Mouse (Mus musculus) thymus, postnatal 10 days (tissue): ENCODE data around the gene Mns1.
"Not testable (repeated sequence)": the region's sequence is repeated elsewhere in the genome, so short reads cannot be mapped to it uniquely, and the experiment has no call there.

Experiments
- DNase-seq, 2 experiments: peaks; one replicate each; pipeline ENCODE4 v3.0.0; 2021; ENCODE audit warnings: low spot score in 2 of 2

The Mns1 gene

GRCm38 (mm10) chr9:72437822-72438701, at the start of gene Mns1:
Gene Mns1, plus strand, starts transcription at chr9:72438011.
- peak; percentile 92 to 93 for DNase-seq

DNA sequence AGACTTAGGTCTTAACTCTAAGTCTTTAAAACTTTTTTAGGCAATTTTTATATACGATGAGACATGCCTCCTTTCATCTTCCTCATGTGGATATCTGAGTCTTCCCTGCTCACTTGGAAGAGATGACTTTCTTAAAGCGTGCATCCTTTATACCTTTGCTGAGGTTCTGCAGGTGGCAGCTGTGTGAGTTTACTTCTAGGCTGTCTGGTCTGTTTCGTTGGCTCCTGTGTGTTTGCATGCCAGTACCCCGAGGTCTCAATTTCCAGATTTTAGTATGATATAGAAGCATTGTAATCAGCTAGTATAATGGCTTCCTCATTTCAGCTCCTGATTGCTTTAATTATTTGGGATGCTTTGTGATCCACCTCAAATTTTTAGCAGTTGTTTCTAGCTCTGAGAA, 48.9 kb upstream of the Mns1 start:
- DNase-seq = peak in 1 of 2 experiments; percentile 58

GRCm38 (mm10) chr9:72389431-72390002, 48.3 kb upstream of the Mns1 start:
- no peak for DNase-seq

GRCm38 (mm10) chr9:72390321-72391077, 47.3 kb upstream of the Mns1 start:
- DNase-seq = peak; percentile 88 to 96

DNA sequence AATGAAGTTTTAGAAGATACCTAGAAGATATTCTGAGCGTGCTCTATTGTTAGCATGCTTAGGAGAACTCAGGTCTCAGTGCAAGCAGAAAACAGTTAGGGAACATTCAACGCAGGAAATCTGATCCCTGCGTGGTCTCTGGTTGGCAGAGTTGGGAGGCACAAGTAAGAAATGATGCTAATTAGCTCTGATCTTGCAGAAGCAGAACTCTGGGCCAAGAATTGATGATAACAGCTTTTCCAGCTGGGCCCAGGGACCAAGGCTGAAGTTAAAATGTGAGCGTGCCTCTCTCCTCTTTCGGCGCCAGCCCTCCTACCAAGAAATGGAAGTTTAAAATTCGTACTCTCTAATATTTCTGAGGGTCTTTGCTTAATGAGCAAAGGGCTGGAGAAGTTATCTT, 45.1 kb upstream of the Mns1 start:
- no peak for DNase-seq

GRCm38 (mm10) chr9:72393238-72393637, 44.6 kb upstream of the Mns1 start:
- DNase-seq = no peak

- DNase-seq = peak in 1 of 2 experiments; percentile 64
Measured at GRCm38 (mm10) chr9:72393869-72394341, 43.9 kb upstream of the Mns1 start.

DNA sequence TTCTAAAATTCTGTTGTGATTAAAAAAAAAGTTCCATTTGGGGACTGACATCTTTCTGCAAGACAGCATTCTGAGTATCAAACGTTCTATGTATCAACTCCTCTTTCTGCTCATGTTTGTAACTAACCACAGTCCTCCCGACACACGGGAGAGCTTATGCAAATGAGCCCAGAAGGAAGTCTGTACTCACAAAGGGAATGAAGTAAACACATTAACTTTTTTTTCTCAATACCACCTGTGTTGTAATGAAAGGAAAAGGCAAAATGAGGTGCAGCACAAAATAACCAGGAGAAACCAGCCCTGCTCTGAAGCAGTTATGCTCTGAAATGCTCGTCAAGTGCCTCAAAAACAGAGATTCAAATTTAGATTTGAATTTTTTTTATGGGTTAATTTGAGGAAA, 37.7 kb upstream of the Mns1 start:
- peak in 1 of 2 experiments; percentile 40 for DNase-seq

GRCm38 (mm10) chr9:72401769-72402168, 36.0 kb upstream of the Mns1 start:
- DNase-seq = not testable (repeated sequence)

- DNase-seq = peak in 1 of 2 experiments; percentile 55
Measured at GRCm38 (mm10) chr9:72403421-72403820, 34.4 kb upstream of the Mns1 start.

- DNase-seq = no peak
Measured at GRCm38 (mm10) chr9:72404446-72404845, 33.4 kb upstream of the Mns1 start.

DNA sequence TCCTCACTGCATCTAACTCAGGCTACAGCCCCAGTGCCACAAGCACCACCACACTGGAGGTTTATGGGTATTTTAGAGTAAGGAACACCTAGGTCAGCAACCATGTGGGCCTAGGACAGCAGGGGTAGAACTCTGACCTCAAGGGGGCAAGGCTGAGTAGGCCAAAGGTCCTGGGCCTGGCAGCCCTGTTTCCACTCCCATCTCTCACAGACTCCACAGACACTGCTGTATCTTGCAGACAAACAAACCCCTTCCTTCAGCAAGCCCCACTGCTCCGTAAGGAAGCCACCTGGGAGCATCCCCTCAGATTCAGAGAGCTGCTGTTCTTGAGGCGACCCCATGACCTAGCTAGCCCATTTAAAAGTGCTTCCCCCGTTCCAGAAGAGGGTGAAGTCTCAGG, 32.9 kb upstream of the Mns1 start:
- peak in 1 of 2 experiments; percentile 24 for DNase-seq

- peak in 1 of 2 experiments; percentile 35 for DNase-seq
Measured at GRCm38 (mm10) chr9:72405882-72406638, 31.8 kb upstream of the Mns1 start.

GRCm38 (mm10) chr9:72408131-72408586, 29.7 kb upstream of the Mns1 start:
- peak; percentile 85 to 97 for DNase-seq

- DNase-seq = peak; percentile 39 to 47
Measured at GRCm38 (mm10) chr9:72409381-72410225, 28.2 kb upstream of the Mns1 start.

- peak; percentile 40 to 54 for DNase-seq
Measured at GRCm38 (mm10) chr9:72411746-72412145, 26.1 kb upstream of the Mns1 start.

DNA sequence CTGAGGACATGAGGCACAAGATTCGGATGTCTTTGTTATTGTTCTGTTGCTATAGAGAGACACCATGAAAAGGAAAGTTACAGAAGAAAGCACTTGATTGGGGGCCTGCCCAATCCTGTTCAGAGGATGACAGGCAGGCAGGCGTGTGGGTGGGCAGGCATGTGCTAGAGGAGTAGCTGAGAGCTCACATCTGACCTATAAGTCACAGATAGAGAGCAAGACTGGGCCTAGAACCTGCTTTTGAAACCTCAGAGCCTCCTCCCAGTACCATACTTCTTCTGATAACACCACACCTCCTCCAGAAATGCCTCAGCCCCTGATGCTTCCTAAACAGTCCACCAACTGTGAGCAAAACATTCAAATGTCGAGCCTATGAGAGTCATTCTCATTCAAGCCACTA, 19.4 kb upstream of the Mns1 start:
- no peak for DNase-seq

DNA sequence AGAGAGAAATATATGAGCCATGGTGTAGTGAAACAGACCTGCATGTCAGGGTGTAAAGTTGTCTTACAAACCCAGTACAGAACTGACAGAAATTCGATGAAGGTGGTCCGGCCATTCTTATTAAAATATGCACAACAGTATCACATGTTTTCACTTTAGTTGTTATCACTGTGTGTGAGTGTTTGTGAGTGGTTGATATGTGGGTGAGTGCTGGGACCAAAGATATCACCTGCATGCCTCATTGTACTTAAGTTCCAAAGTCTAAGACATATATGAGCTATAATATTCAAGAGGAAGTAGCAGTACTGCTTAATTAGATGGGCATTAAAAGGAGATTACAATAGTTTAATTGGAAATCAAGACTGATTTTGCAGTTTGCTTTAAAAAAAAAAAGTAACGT, 17.3 kb upstream of the Mns1 start:
- DNase-seq = no peak

- DNase-seq = no peak
Measured at GRCm38 (mm10) chr9:72422284-72422683, 15.5 kb upstream of the Mns1 start.

DNA sequence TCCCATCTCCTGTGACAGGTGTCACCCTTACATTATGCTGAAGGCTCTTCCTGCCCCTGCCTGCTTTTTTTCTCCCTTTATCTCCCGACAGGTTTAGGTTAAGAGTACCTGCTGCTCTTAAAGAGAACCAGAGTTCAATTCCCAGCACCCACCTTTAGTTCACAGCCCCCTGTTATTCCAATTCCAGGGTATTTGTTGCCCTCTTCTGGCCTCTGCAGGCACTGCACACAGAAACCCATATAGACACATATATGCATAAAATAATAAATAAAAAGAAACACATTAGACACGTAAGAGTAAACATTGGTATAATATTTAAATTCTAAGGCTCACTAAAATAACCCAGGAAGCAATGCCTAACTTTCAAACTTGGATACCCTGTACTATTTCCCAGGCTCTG, 15.1 kb upstream of the Mns1 start:
- no peak for DNase-seq
